Mouse (Mus musculus): ENCODE results near the gene Brip1.

GRCm38 (mm10) chr11:86175833-86176232, 25.2 kb downstream of the Brip1 start:
- no peak for TF ChIP-seq USF1 (IDR thresholded peaks at IDR 0.05; ENCODE audit: low read depth)
- no peak for TF ChIP-seq CTCF (IDR thresholded peaks at IDR 0.05; ENCODE audit: control insufficient read depth, insufficient read depth, insufficient read length)
